Mouse (Mus musculus) WW6 (cell line): Measurements from ENCODE around the gene Hspb11.

ENCODE experiments used
- DNase-seq: peaks from one replicate; pipeline ENCODE4 v3.0.0-alpha.2; 2013; ENCODE audit warnings: low read depth, low spot score

The Hspb11 gene

DNA sequence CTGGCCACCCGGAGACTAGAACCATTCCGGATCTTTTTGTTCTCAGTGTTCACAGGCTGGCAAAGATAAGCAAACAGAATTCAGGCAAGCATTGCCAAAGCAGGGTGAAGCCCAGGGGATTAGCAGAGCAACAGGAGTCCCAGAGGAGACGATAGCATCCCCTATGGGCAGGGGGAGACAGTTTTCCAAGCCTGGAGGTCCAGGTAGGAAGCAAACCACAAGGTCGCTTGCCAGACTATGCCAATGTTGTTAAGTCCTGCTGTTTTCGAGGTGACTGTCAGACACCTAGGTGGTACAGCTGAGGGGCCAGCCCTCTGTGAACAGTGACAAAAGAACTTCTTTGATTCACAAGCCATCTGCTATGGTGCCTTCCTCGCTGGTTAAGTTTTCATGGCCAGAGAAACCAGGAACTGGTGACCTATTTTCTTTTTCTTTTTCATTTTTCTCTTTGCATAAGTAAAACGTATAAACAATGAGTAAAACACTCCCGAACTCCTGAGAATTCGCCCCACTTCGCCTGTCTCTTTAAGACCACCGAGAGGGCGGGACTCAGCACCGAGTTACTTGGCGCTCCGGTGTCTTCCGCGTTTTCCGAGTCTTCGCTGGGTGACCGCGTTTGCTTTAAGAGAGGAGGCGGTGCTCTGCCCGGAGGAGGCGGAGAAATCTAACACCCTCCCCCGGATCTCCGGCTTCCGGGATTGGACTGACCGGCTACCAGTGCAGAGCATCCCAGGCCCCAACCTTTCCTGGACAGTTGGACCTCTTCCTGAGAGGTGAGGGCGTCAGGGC is 60.5 kb downstream of the Hspb11 start, which contains the start of gene Yipf1:
Gene Yipf1, plus strand, starts transcription at position 674 of the 789 bp plus-strand sequence.
- peak; percentile 42 for DNase-seq

GRCm38 (mm10) chr4:107314479-107314805 is 61.0 kb downstream of the Hspb11 start:
- no peak for DNase-seq

DNA sequence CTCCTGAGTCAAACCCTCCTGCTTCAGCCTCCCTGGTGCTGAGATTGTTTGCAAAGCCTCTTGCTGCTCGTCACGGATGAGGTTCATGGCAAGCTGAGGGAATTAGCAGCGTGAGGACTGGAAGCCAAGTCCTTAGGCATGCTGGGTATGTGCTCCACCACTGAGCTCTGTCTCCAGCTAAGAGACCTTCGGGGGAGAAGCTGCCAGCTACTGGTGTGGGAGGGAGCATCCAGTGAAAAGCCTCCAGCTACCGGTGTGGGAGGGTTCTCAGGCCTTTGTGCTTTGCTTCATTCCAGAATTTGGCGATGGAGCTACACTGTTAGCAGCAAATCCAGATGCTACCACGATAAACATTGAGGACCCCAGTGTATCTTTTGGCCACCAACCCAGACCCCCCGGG is 65.3 kb downstream of the Hspb11 start:
- no peak for DNase-seq

DNA sequence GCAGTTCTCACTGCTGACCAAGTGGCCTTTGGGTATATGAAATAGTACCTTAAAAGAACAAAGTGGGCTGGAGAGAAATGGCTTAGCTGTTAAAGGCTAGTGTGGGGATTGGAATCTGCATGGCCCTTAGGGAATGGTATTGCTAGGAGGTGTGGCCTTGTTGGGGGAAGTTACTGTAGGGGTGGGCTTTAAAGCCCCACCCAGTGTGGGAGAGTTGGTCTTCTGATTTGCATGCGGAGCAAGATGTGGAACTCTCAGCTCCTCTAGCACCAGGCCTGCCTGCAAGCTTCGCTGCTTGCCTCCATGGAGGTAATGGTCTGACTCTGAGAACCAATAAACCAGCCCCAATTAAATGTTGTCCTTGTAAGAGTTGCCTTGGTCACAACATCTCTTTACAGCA is 67.6 kb downstream of the Hspb11 start:
- no peak for DNase-seq

DNA sequence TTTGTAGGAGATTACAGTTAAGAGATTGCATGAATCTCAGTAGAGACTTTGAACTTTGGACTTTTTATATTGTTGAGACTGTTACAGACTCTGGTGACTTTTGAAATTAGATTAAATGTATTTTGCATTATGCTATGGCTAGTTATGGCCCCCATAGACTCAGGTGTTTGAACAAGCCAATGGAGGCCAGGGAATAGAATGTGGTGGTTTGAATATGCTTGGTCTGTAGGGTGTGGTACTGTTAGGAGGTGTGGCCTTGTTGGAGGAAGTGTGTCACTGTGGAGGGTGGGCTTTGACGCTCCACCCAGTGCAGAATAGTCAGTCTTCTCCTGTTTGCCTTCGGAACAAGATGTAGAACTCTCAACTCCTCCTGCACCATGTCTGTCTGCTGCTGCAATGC is 69.7 kb downstream of the Hspb11 start:
- DNase-seq, result no peak

- no peak for DNase-seq
Observed at GRCm38 (mm10) chr4:107328530-107328929, 75.1 kb downstream of the Hspb11 start.
